Mouse (Mus musculus) heart, postnatal 10 days (tissue): Measurements from ENCODE around the gene Slc39a2. TPM values are rescaled to one million over a fixed set of nuclear protein-coding genes. Genes with fewer than 3 reads are reported as not detected.
"Not testable (repeated sequence)": the region's sequence is repeated elsewhere in the genome, so short reads cannot be mapped to it uniquely, and the experiment has no call there.

Experiments used
- DNase-seq, 2 experiments: peaks; one replicate each; pipeline ENCODE4 v3.0.0; 2021
- intact Hi-C: fragments of 180-260 bp; cut with DNase I; formaldehyde crosslinking; loops from one replicate; pipeline ENCODE4 v1.15.1; 2025
- total RNA-seq, 2 experiments: library from RNA; stranded (reverse); gene quantifications; 2 replicates each; pipeline ENCODE4 v1.2.3; 2021

Gene Slc39a2
- total RNA-seq, 2 experiments from 2014 or later, result 0.12 to 0.29 TPM

GRCm38 (mm10) chr14:51899351-51899750 is 6.7 kb downstream of the Slc39a2 start:
- no peak for DNase-seq
- intact Hi-C loops, result no loop called here

- intact Hi-C loops, result loop anchor here (1.0 kb wide), 3 partner anchors 26 to 120 kb away; no protein-coding TSS in a partner anchor
- peak; percentile 84 to 90 for DNase-seq
Measured at GRCm38 (mm10) chr14:51902806-51903710, 10.4 kb downstream of the Slc39a2 start.

- intact Hi-C loops, result loop anchor here (1.0 kb wide), 2 partner anchors 26 to 105 kb away; no protein-coding TSS in a partner anchor
Measured at GRCm38 (mm10) chr14:51903782-51904181, 11.1 kb downstream of the Slc39a2 start.

GRCm38 (mm10) chr14:51904706-51905105 is 12.0 kb downstream of the Slc39a2 start:
- intact Hi-C loops, result loop anchor here (5.0 kb wide), 1 partner anchor 78 kb away; the partner anchor contains the start of gene Arhgef40
- DNase-seq, result no peak

More at GRCm38 (mm10) chr14:51903782-51904181, 11.1 kb downstream of the Slc39a2 start:
- DNase-seq, result no peak

GRCm38 (mm10) chr14:51906102-51906501 is 13.4 kb downstream of the Slc39a2 start:
- intact Hi-C loops, result loop anchor here (5.0 kb wide), 1 partner anchor 76 kb away; the partner anchor contains the start of gene Arhgef40
- no peak for DNase-seq

- no peak for DNase-seq
- intact Hi-C loops, result no loop called here
Measured at GRCm38 (mm10) chr14:51911301-51911700, 18.6 kb downstream of the Slc39a2 start.

- intact Hi-C loops, result loop anchor here (2.0 kb wide), 1 partner anchor 16 kb away; no protein-coding TSS in a partner anchor
- DNase-seq, result peak; percentile 47 to 53
Measured at GRCm38 (mm10) chr14:51912391-51913061, 19.8 kb downstream of the Slc39a2 start.

GRCm38 (mm10) chr14:51913062-51913959 is 20.6 kb downstream of the Slc39a2 start:
- intact Hi-C loops, result loop anchor here (2.0 kb wide), 1 partner anchor 15 kb away; no protein-coding TSS in a partner anchor
- peak; percentile 91 to 92 for DNase-seq

GRCm38 (mm10) chr14:51913960-51914762 is 21.5 kb downstream of the Slc39a2 start, which contains the start of gene Ndrg2:
Ndrg2 (minus strand) TSS chr14:51914158.
- intact Hi-C loops, result loop anchor here (2.0 kb wide), 1 partner anchor 15 kb away; no protein-coding TSS in a partner anchor
- DNase-seq, result peak; percentile 86 to 89

GRCm38 (mm10) chr14:51915030-51915429 is 22.3 kb downstream of the Slc39a2 start:
- DNase-seq, result peak; percentile 56 to 64
- intact Hi-C loops, result no loop called here

GRCm38 (mm10) chr14:51916539-51916938 is 23.9 kb downstream of the Slc39a2 start:
- intact Hi-C loops, result no loop called here
- no peak for DNase-seq

GRCm38 (mm10) chr14:51918125-51918524 is 25.4 kb downstream of the Slc39a2 start, which contains the start of gene Tppp2:
Tppp2 (plus strand) TSS chr14:51918425.
- intact Hi-C loops, result no loop called here
- DNase-seq, result no peak

GRCm38 (mm10) chr14:51918966-51919365 is 26.3 kb downstream of the Slc39a2 start:
- intact Hi-C loops, result no loop called here
- no peak for DNase-seq

GRCm38 (mm10) chr14:51921759-51922570 is 29.3 kb downstream of the Slc39a2 start:
- DNase-seq, result peak; percentile 79 to 83
- intact Hi-C loops, result no loop called here

GRCm38 (mm10) chr14:51922571-51922865 is 29.8 kb downstream of the Slc39a2 start, which contains the start of gene Rnase13:
Rnase13 (minus strand) TSS chr14:51922773.
- intact Hi-C loops, result no loop called here
- DNase-seq, result no peak

- no peak for DNase-seq
Measured at GRCm38 (mm10) chr14:51922910-51923309, 30.2 kb downstream of the Slc39a2 start.

GRCm38 (mm10) chr14:51923492-51923891 is 30.8 kb downstream of the Slc39a2 start:
- no peak for DNase-seq
- intact Hi-C loops, result no loop called here

More at GRCm38 (mm10) chr14:51922910-51923309, 30.2 kb downstream of the Slc39a2 start:
- intact Hi-C loops, result no loop called here

- intact Hi-C loops, result not testable (repeated sequence)
Measured at GRCm38 (mm10) chr14:51926930-51927329, 34.2 kb downstream of the Slc39a2 start.

More at GRCm38 (mm10) chr14:51926930-51927329, 34.2 kb downstream of the Slc39a2 start:
- DNase-seq, result not testable (repeated sequence)
